Mouse (Mus musculus) G1E (cell line): ENCODE measurements at regions not wholly inside any gene's neighbourhood (a gene's known extent, or its start where the extent isn't known, plus 50 kb on each side); places are given as distances from the start of the nearest gene placed in this dataset.

Source experiments
- ATAC-seq: 2 replicates; pipeline ENCODE4 v1.8.0; 2016; ENCODE audit warnings: mild to moderate bottlenecking; ENCODE audit not compliant: insufficient number of reproducible peaks, poor library complexity, low FRiP score, severe bottlenecking; ENCODE audit errors: extremely low read depth
- DNase-seq: peaks from one replicate; pipeline ENCODE4 v3.0.0; 2012; ENCODE audit warnings: low spot score
- H3K27me3 ChIP-seq: 2 replicates; pipeline ENCODE4 v1.6.1; 2012; ENCODE audit warnings: mild to moderate bottlenecking, low read length, inconsistent platforms; ENCODE audit not compliant: insufficient read depth
- H3K36me3 ChIP-seq: replicated peaks from 2 replicates; pipeline ENCODE3; 2012; ENCODE audit warnings: mild to moderate bottlenecking, inconsistent platforms
- H3K4me1 ChIP-seq: 2 replicates; pipeline ENCODE4 v1.6.1; 2012; ENCODE audit warnings: low read depth, low read length, inconsistent platforms, mixed read lengths; ENCODE audit not compliant: insufficient read depth
- H3K4me3 ChIP-seq: 2 replicates; pipeline ENCODE4 v1.5.1; 2012; ENCODE audit warnings: low read depth, mild to moderate bottlenecking, inconsistent platforms, low read length, moderate library complexity, mixed read lengths
- H3K9me3 ChIP-seq: replicated peaks from 2 replicates; pipeline ENCODE4 v1.6.1; 2012; ENCODE audit warnings: inconsistent platforms
- CTCF ChIP-seq: IDR thresholded peaks from 2 replicates; pipeline ENCODE4 v1.5.1; 2012; ENCODE audit warnings: low read depth, low read length, inconsistent platforms, mixed read lengths
- GATA1 ChIP-seq: IDR thresholded peaks from 2 replicates; pipeline ENCODE4 v1.6.1; 2012; ENCODE audit warnings: borderline replicate concordance, low read length, inconsistent platforms, mixed read lengths
- GATA2 ChIP-seq: IDR thresholded peaks from 2 replicates; pipeline ENCODE4 v1.6.1; 2012; ENCODE audit warnings: low read depth, low read length, inconsistent platforms, borderline replicate concordance
- POLR2AphosphoS5 ChIP-seq: IDR thresholded peaks from 2 replicates; pipeline ENCODE4 v1.6.1; 2012; ENCODE audit warnings: low read depth, low read length, inconsistent platforms; ENCODE audit not compliant: insufficient replicate concordance
- TAL1 ChIP-seq: conservative IDR thresholded peaks from 2 replicates; pipeline ENCODE4 v1.6.1; 2012; ENCODE audit warnings: low read depth, low read length, inconsistent platforms, mixed read lengths

- no peaks in the 10 kb centered on the region for H3K27me3 ChIP-seq
- H3K4me3 ChIP-seq, result no peak overlapping the region
- H3K9me3 ChIP-seq, result peaks cover 41% of the 10 kb centered on the region
- DNase-seq (no peak), ATAC-seq (no peak)
- H3K36me3 ChIP-seq, result no peaks in the 10 kb centered on the region
- TF ChIP-seq GATA2 (no peak), GATA1 (no peak), CTCF (no peak), POLR2AphosphoS5 (no peak), TAL1 (no peak)
- H3K4me1 ChIP-seq, result no peaks in the 10 kb centered on the region
Measured at GRCm38 (mm10) chr10:122563973-122564372, 114.6 kb upstream of the Ppm1h start.

GRCm38 (mm10) chr10:122564473-122564872, 114.1 kb upstream of the Ppm1h start:
- ATAC-seq, result no peak
- H3K27me3 ChIP-seq, result no peaks in the 10 kb centered on the region
- TF ChIP-seq POLR2AphosphoS5, result no peak
- TF ChIP-seq CTCF, result no peak
- no peak for TF ChIP-seq GATA2
- no peak for TF ChIP-seq TAL1
- no peak for TF ChIP-seq GATA1
- H3K4me1 ChIP-seq, result no peaks in the 10 kb centered on the region
- H3K9me3 ChIP-seq, result peaks cover 42% of the 10 kb centered on the region
- no peak for DNase-seq
- no peak overlapping the region for H3K4me3 ChIP-seq
- H3K36me3 ChIP-seq, result no peaks in the 10 kb centered on the region

DNA sequence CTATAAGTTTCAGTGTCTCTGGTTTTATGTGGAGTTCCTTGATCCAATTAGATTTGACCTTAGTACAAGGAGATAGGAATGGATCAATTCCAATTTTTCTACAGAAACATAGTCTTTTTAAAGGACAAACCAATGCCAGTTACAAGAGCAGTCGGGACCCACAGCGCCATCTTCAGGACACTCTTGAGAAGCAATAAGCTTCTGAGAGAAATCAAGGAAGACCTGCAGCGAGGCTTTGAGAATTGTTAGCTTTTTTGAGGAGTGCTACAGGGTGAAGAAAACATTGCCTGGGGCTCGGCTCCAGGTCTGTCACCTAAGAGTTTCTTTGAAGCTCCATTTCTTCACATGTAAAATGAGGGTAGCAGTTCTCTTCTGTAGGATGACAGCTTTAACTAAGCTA, 112.0 kb upstream of the Ppm1h start:
- no peaks in the 10 kb centered on the region for H3K36me3 ChIP-seq
- H3K27me3 ChIP-seq, result no peaks in the 10 kb centered on the region
- TF ChIP-seq CTCF (no peak), TAL1 (no peak), POLR2AphosphoS5 (no peak), GATA2 (no peak), GATA1 (no peak)
- H3K4me1 ChIP-seq, result no peaks in the 10 kb centered on the region
- no peak for ATAC-seq
- DNase-seq, result no peak
- peaks cover 49% of the 10 kb centered on the region for H3K9me3 ChIP-seq
- H3K4me3 ChIP-seq, result no peak overlapping the region

GRCm38 (mm10) chr10:122569546-122570202, 108.9 kb upstream of the Ppm1h start:
- Histone ChIP-seq H3K27me3 (no peaks in the 10 kb centered on the region), H3K9me3 (peaks cover 46% of the 10 kb centered on the region), H3K36me3 (no peaks in the 10 kb centered on the region), H3K4me3 (no peak overlapping the region), H3K4me1 (no peaks in the 10 kb centered on the region)
- DNase-seq (no peak), ATAC-seq (no peak)
- TF ChIP-seq CTCF (no peak), POLR2AphosphoS5 (no peak), TAL1 (no peak), GATA1 (no peak), GATA2 (no peak)

DNA sequence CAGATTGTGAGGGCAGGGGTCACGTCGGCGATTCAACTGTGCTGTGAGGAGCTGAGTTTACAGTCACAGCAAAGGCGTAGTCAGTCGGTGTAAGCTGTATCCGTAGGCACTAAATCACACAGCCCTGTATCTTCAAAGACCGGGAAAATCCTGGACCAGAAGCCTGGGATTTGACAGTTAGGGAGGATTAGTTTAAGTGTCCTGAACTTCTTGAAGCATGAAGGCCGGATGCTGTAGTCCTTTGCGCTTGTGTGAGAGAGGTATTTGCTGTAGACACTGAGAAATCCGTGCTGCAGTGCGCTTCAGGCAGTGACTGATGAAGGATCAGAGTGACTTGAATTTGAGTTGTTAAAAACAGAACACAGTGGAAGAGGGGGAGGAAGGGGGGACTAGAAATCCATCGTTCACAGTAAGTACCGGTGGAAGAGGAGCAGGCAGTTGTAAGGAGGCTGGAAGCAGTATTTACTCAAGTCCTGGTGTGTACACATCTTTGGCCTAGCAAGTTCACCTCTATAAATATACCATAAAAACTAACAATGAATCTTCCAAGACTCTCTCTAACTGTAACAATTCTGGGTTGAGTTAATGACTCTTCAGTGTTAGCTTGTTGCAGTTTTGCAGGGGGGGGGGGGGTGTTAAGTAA, 107.5 kb upstream of the Ppm1h start:
- no peaks in the 10 kb centered on the region for H3K4me1 ChIP-seq
- peaks cover 49% of the 10 kb centered on the region for H3K9me3 ChIP-seq
- TF ChIP-seq TAL1 (no peak), POLR2AphosphoS5 (no peak), GATA1 (no peak), GATA2 (no peak), CTCF (no peak)
- ATAC-seq, result no peak
- no peaks in the 10 kb centered on the region for H3K27me3 ChIP-seq
- H3K4me3 ChIP-seq, result no peak overlapping the region
- no peak for DNase-seq
- H3K36me3 ChIP-seq, result no peaks in the 10 kb centered on the region

DNA sequence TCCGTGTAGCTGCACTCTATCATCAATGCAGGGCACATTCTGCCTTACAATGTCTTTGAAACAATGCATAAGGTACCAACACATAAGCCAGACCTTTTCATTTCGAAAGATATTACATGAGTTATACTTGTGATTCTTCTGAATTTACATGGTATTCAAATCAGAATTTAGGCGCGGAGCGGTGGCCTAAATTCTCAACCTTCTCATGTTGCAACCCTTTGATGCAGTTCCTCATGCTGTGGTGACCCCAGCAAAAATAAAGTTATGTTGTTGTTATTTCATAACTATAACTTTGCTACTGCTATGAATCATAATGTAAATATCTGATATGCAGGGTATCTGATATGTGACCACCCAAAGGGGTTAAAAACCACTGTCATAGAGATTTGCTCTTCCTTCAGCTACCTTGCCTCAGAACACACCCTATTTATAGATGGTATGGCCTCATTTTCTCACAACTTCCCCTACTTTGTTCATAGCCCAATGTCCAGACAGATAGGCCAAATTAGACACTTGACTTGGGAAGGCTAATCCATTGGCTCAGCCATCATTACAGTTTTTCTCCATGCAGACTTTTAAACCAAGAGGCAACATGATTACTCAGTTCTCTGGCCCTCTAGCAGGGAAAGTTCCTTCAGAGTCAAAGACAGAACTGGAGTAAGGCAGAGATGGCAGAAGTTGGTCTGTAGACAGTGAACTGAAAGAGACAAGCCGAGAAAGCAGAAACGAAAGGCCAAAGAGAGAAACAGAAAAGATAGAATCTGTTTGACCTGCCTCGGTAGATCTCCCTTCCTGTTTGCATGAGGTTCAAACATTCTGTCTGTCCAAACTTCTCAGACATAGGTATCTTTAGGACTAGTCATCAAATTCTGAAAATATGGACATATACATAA, 102.1 kb upstream of the Ppm1h start:
- DNase-seq (no peak), ATAC-seq (no peak)
- H3K4me1 ChIP-seq, result no peaks in the 10 kb centered on the region
- H3K36me3 ChIP-seq, result no peaks in the 10 kb centered on the region
- H3K4me3 ChIP-seq, result no peak overlapping the region
- TF ChIP-seq TAL1 (no peak), GATA2 (no peak), GATA1 (no peak), CTCF (no peak), POLR2AphosphoS5 (no peak)
- H3K9me3 ChIP-seq, result peaks cover 37% of the 10 kb centered on the region
- H3K27me3 ChIP-seq, result no peaks in the 10 kb centered on the region
